Mouse (Mus musculus) heart, postnatal 0 days (tissue): ENCODE measurements at regions not wholly inside any gene's neighbourhood (a gene's known extent, or its start where the extent isn't known, plus 50 kb on each side); places are given as distances from the start of the nearest gene placed in this dataset.

ENCODE experiments used
- CTCF ChIP-seq: IDR thresholded peaks from 2 replicates; pipeline ENCODE4 v1.5.1; 2016; ENCODE audit warnings: antibody characterized with exemption, control low read depth, low read depth
- EP300 ChIP-seq: IDR thresholded peaks from 2 replicates; pipeline ENCODE4 v1.6.1; 2016; ENCODE audit warnings: antibody characterized with exemption, low read depth

GRCm38 (mm10) chr4:149834646-149835156 is 60.6 kb upstream of the Slc25a33 start:
- TF ChIP-seq CTCF (no peak), EP300 (no peak)
